In the genomic region with DNA sequence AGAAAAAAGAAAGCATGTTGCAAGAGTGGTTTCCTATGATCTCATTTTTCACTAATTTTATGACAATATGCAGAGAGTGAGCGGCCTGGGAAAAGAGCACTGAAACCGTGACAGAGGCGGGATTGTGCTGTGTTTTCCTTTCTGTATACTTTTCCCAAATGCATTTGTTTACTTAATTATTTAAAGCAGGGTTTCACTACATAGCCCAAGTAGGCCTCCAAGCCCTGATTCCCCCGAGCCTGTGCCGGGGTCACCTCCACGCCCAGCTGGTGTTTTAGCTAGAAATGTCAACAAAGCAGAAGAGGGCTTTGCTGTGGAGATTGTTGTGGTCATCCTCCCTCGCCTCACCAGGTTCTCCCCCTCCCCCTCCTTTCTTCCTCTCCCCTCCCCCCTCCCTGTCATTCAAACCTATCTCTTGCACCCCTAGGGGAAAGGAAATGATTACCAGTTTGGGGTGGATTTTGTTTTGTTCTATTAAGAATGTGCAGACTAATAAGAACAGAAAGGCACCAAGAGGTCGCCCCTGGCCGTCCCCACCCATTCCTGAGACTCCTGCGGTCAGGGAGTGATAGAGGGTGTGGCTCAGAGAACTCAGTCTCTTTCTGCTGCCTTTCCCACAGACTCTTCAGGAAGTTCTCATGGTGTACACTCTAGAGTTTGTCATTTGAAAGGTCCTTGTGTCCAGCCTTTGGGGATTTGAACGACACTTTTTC, we compare ENCODE assay signal across 8 mouse cellular contexts. TPM values are rescaled to one million over a fixed set of nuclear protein-coding genes. Genes with fewer than 3 reads are reported as not detected.
A peak's percentile ranks its signal among the peaks of the same experiment; 100 is the strongest.
DNase-seq lines count a peak whose midpoint lies in the region; ATAC-seq lines count a peak whose summit lies in the region.

No protein-coding gene starts in this region.

- H3K27me3 ChIP-seq in forebrain, embryonic 12.5 days = peaks cover 3% of the 10 kb centered on the region; the same call in 1 of the 2 replicates
- 0 out of 2 replicates have a peak, but pooled peaks cover 2% of the 10 kb centered on the region for H3K27me3 ChIP-seq in midbrain, embryonic 14.5 days (ENCODE audit: control insufficient read depth, insufficient read depth, low read length)

- peak; percentile 21 for DNase-seq in thymus, postnatal 4 days
- DNase-seq in thymus, postnatal 36 days = no peak
- DNase-seq in kidney, postnatal 4 days = peak; percentile 12 to 41
- DNase-seq in midbrain, embryonic 14.5 days = peak; percentile 30
- no peak for DNase-seq in cerebellum, adult 8-10 months
- DNase-seq in cerebellum, adult 11-12 months = no peak
- no peak for DNase-seq in spleen, postnatal 14 days (ENCODE audit: low spot score in 2 of 2)

- peak overlapping the region; percentile 51 for H3K4me2 ChIP-seq in forebrain, embryonic 12.5 days
- peak overlapping the region; percentile 57 for H3K4me2 ChIP-seq in midbrain, embryonic 14.5 days (ENCODE audit: low read length)

- 2% methylated on average over 11 of the region's 11 CpGs for WGBS in forebrain, embryonic 12.5 days
- 7% methylated on average over 11 of the region's 11 CpGs for WGBS in midbrain, embryonic 14.5 days

- H3K36me3 ChIP-seq in forebrain, embryonic 12.5 days (replicated peaks) = no peaks in the 10 kb centered on the region
- H3K36me3 ChIP-seq in midbrain, embryonic 14.5 days (ENCODE audit: control insufficient read depth, insufficient read depth, low read length) = no peaks in the 10 kb centered on the region

- peaks cover 14% of the 10 kb centered on the region for H3K4me1 ChIP-seq in forebrain, embryonic 12.5 days
- H3K4me1 ChIP-seq in midbrain, embryonic 14.5 days (ENCODE audit: control insufficient read depth, insufficient read depth, low read length) = peaks cover 11% of the 10 kb centered on the region; the same call in 1 of the 2 replicates

- peak overlapping the region; percentile 43 for H3K27ac ChIP-seq in forebrain, embryonic 12.5 days
- no peak overlapping the region for H3K27ac ChIP-seq in midbrain, embryonic 14.5 days (replicated peaks; ENCODE audit: low read depth, low read length)

- H3K9ac ChIP-seq in forebrain, embryonic 12.5 days = no peak overlapping the region
- no peak overlapping the region for H3K9ac ChIP-seq in midbrain, embryonic 14.5 days (replicated peaks; ENCODE audit: low read length)

- H3K4me3 ChIP-seq in forebrain, embryonic 12.5 days (replicated peaks) = peak overlapping the region; percentile 23
- peak overlapping the region; percentile 24 for H3K4me3 ChIP-seq in midbrain, embryonic 14.5 days (replicated peaks; ENCODE audit: low read depth, low read length)

- ATAC-seq in forebrain, embryonic 12.5 days (ENCODE audit: low FRiP score) = peak; percentile 72
- peak; percentile 29; the same call in 1 of the 2 replicates for ATAC-seq in midbrain, embryonic 14.5 days (ENCODE audit: low FRiP score, low TSS enrichment)

- H3K9me3 ChIP-seq in forebrain, embryonic 12.5 days = no peaks in the 10 kb centered on the region
- no peaks in the 10 kb centered on the region for H3K9me3 ChIP-seq in midbrain, embryonic 14.5 days (ENCODE audit: control insufficient read depth, low read length)

RNA-seq across cellular contexts. Expression of a gene that starts 10.9 kb away (rescaled TPM):
- 6.1 and 6.5 TPM in 2 replicates for polyA plus RNA-seq in forebrain, embryonic 12.5 days (2016; fragmentation: Nextera tagmentation; extraction: Ambion mirVana)
- 6.7 and 7.0 TPM in 2 replicates for polyA plus RNA-seq in midbrain, embryonic 14.5 days (2014; fragmentation: Nextera tagmentation; extraction: Ambion mirVana)

Comparison
In these comparisons a context has a peak if more than half of its experiments do, and no peak if none do; other contexts are left out.
1. DNase-seq: peak in thymus, postnatal 4 days (single experiment), kidney, postnatal 4 days (2 of 2) and midbrain, embryonic 14.5 days (single experiment); none in thymus, postnatal 36 days (0 of 2), cerebellum, adult 8-10 months (single experiment), cerebellum, adult 11-12 months (single experiment) and spleen, postnatal 14 days (0 of 2).